Mouse (Mus musculus) lung, postnatal 4 days (tissue): ENCODE results near the gene Raver1.

Experiments
- DNase-seq, 2 experiments: peaks; one replicate each; pipeline ENCODE4 v3.0.0; 2021

Raver1 gene

GRCm38 (mm10) chr9:21091707-21092320 is at the start of gene Raver1, which contains the start of gene Gm38431:
TSS of gene Raver1 (minus strand) at chr9:21092008.
TSS of gene Gm38431 (minus strand) at chr9:21091997.
- DNase-seq: peak; percentile 98 to 99

- no peak for DNase-seq
These were observed 46.6 kb upstream of the Raver1 start for GRCm38 (mm10) chr9:21138386-21138785.

- peak in 1 of 2 experiments; percentile 71 for DNase-seq
These were observed 45.4 kb upstream of the Raver1 start for GRCm38 (mm10) chr9:21137229-21137628.

GRCm38 (mm10) chr9:21136401-21136800 is 44.6 kb upstream of the Raver1 start:
- DNase-seq: no peak

GRCm38 (mm10) chr9:21135941-21136381 is 44.2 kb upstream of the Raver1 start:
- no peak for DNase-seq

- no peak for DNase-seq
These were observed 43.6 kb upstream of the Raver1 start for GRCm38 (mm10) chr9:21135329-21135890.

- DNase-seq: peak; percentile 46 to 60
These were observed 43.0 kb upstream of the Raver1 start for GRCm38 (mm10) chr9:21134595-21135328.

- DNase-seq: no peak
These were observed 41.4 kb upstream of the Raver1 start for GRCm38 (mm10) chr9:21133064-21133707.

GRCm38 (mm10) chr9:21132102-21132775 is 40.4 kb upstream of the Raver1 start:
- no peak for DNase-seq

- DNase-seq: peak; percentile 93 to 95
These were observed 39.5 kb upstream of the Raver1 start, which contains the start of gene Tyk2 for GRCm38 (mm10) chr9:21131059-21131956. TSS of gene Tyk2 (minus strand) at chr9:21131243.

- no peak for DNase-seq
These were observed 34.4 kb upstream of the Raver1 start for GRCm38 (mm10) chr9:21126259-21126627.

GRCm38 (mm10) chr9:21125502-21126258 is 33.9 kb upstream of the Raver1 start:
- DNase-seq: no peak

GRCm38 (mm10) chr9:21124837-21125236 is 33.0 kb upstream of the Raver1 start:
- DNase-seq: no peak

GRCm38 (mm10) chr9:21121483-21121882 is 29.7 kb upstream of the Raver1 start:
- no peak for DNase-seq

GRCm38 (mm10) chr9:21117073-21117472 is 25.3 kb upstream of the Raver1 start:
- no peak for DNase-seq

GRCm38 (mm10) chr9:21115105-21115504 is 23.3 kb upstream of the Raver1 start:
- no peak for DNase-seq

GRCm38 (mm10) chr9:21114190-21114589 is 22.4 kb upstream of the Raver1 start:
- DNase-seq: no peak

GRCm38 (mm10) chr9:21113751-21114150 is 21.9 kb upstream of the Raver1 start:
- DNase-seq: no peak

GRCm38 (mm10) chr9:21107607-21108237 is 15.9 kb upstream of the Raver1 start:
- no peak for DNase-seq

GRCm38 (mm10) chr9:21105760-21106564 is 14.2 kb upstream of the Raver1 start:
- DNase-seq: no peak
